Mouse (Mus musculus) induced T-regulatory cell, adult 2 months (primary cell): ENCODE measurements around the gene Faf1.
A peak's percentile ranks its signal among the peaks of the same experiment; 100 is the strongest.

Experiments
- DNase-seq: peaks from one replicate; pipeline ENCODE4 v3.0.0-alpha.2; 2012; ENCODE audit warnings: low read depth

Gene Faf1

DNA sequence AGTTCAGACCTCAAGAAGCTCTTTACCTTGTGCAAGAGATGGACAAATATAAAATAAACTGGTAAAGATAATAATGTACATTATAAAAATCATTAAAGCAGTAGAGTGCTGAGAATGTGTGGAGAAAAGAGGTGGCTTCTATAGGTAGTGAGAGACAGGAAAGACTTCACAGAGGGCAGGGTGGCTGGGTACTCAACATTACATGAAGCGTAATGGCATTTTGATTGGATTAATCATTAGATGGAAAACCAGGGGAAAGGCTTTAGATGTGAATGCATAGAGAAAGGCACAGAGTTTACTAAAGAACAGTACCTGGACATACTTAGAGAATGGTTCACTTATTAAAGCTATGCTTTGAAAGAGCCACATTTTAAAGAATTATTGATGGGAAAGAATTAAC, 252.7 kb downstream of the Faf1 start:
- DNase-seq, result no peak

- peak; percentile 50 for DNase-seq
Measured at GRCm38 (mm10) chr4:109930445-109930844, 254.1 kb downstream of the Faf1 start.

DNA sequence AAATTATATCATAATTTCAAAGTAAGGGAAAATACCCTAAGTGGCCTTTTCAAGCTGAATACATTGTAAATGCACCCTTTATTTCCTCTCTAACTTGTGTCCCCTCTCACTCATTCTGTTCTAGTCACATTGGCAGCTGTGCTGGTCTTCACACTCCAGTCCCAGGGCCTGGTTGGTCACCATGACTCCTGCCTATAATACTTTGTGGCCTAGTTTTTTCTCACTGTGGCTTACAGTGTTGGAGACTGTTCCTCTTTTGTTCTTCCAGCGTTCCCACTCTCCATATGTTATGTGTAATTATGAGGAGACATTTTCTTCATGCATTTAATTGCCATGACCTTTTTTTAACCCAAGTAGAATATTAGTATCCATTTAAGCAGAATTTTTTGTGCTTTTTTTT, 254.5 kb downstream of the Faf1 start:
- DNase-seq, result no peak

DNA sequence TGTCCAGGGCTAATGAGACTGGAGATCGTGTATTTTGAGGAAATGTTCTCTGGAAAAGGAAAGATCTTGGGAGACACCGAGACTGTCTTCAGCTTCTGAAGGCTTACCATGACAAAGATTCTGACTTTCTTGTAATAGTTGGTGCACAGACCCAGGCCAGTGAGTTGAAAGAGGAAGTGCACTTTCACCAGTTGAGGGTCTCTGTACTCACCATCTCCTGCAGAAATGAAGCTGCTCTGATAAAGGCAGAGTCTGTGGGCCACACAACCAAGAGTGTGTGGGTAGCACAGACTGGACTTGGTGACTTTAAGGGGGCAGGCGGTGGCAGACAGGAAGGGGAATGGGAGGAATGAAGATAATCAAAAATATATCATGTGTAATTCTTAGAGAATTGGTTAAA, 260.2 kb downstream of the Faf1 start:
- DNase-seq, result no peak

GRCm38 (mm10) chr4:109939291-109939690, 262.9 kb downstream of the Faf1 start:
- DNase-seq, result no peak

GRCm38 (mm10) chr4:109945554-109945953, 269.2 kb downstream of the Faf1 start:
- no peak for DNase-seq

DNA sequence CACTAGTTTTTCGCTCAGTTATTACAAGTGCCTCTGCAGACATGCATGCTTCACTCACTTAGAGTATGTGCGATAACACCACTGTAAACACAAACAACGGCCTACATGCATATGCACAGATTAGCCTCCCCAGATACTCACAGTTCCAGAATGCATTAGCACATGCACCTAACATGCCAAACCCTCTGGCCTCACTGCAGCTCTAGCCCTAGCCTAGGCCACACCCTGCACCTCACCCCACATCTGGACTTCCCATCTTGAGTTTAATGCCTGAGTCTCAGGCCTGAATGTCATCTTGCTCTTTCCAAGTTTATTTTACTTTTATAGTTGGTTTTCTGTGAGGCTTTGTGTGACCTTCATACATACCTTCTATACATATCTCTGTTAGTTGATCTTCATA, 272.9 kb downstream of the Faf1 start:
- no peak for DNase-seq

DNA sequence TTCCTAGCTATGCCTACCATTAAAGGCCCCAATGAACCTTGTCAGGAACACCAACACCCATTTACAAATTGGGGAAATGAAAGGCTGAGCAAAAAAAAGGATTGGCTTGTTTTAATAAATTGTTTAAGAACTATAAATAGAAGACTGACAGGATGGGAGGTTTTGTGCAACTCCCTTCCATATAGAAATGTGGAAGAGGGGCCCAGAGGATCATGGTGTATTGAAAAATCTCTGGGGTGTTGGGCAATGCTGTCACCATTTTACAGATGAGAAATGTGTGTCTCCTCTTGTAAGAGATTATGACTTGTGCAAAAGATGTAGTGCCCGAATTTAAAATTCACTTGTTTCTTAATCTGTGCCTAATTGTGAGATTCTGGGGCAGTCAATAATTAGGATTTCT, 277.1 kb downstream of the Faf1 start:
- no peak for DNase-seq

DNA sequence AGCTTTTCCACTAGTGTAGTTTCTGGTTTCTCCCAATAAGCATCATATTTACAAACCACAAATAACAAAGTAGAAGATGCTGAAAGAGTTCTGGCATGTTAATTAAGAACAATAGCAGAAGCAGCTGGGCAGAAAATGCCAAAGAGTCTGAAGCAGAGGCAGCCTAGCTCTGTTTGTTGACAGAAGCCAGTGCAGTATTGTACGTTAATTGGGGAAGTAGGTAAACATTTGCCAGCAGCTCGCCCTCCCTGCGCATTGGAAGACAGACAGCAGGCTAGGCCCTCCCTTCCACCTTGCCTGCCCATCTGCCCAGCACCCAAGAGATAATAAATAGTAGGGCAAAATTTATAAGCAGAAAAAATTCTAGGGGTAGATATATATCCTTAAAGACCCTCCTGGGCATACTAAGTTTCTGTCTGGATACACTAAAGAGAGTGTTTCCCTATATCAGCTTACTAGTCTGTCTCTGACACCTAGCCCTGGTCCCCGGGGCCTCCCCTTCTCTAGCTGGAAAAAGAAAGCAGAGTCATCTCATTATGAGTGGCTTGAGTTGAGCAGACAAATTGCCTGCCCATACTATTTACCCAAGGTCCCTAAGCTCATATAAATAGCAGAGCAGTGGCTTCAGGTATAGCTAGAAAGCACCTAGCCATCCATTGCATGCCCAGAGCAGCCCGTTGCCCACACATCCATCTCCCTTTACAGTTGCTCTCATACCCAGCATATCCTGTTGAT, 284.0 kb downstream of the Faf1 start:
- DNase-seq, result no peak

DNA sequence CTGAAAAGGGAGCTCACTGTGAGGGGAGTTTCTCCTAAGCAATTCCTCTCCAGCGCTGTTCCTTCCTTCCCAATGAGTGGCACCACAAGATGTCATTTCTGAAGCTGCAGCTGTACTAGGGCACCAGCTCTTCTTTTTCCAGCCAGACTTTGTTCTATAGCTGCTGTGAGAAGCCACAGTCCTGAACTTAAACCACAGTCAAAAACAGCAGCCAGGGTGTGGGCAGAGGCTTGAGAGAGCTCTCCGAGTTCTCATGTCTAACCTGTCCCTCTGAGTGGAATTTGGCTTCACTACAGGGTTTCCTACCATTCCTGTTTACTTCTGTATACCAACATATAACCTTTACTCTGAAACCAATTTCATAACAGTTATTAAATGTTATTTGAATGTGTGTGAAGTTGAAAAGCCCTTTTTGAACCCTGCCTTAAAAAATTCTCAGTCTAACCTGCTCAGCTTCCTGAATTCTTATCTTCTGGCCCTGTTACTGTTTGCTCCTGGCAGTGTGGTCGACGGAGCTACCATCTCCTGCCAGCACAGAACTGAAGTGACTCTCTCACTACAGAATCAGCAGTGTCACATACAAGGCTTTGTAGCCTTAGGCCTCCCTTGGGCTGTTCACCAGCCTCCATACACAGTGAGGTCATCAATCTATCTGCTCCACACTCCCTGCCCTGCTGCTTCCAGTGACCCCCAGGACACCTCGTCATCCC, 287.3 kb downstream of the Faf1 start:
- no peak for DNase-seq

- DNase-seq, result no peak
Measured at GRCm38 (mm10) chr4:109969561-109969960, 293.2 kb downstream of the Faf1 start.

GRCm38 (mm10) chr4:109973991-109974654, 297.7 kb downstream of the Faf1 start:
- no peak for DNase-seq

DNA sequence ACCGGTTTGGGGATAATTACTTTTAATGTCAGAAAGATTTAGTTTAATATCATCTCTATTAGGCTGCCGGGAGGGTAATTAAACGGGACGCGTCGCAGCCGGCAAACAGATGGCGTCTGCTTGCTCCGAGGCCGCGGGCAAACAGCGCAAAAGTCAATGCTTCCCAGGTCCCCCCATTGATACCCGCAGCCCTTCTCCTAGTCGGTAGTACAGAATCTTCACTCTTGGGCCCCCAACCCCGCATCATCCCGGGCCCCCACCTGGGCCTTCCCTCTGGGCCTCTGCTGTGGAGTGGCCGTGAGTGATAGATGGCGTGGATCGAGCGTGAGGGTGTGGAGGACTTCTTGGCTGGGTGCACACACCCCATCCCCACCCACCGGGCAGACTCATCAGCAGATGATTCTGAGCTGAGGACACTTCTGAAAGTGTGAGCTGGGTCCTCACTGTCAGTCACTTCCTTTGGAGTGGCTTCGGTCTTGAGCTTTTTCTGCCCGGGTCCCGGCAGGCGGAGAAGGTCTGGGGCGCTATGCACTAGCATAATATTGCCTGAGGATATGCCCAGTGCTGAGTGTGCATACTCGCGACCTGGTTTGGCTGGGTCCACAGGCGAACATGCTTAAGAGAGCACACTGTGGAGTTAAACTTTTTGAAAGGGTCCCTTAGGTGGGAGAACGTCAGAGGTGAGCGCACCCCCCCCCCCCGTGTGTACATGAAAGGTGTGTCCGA, 298.4 kb downstream of the Faf1 start:
- DNase-seq, result no peak

- DNase-seq, result no peak
Measured at GRCm38 (mm10) chr4:109975381-109976240, 299.2 kb downstream of the Faf1 start.

GRCm38 (mm10) chr4:109976273-109977147, 300.1 kb downstream of the Faf1 start:
- no peak for DNase-seq

GRCm38 (mm10) chr4:109977148-109978067, 301.0 kb downstream of the Faf1 start, which contains the start of gene Dmrta2:
Dmrta2 (plus strand) TSS chr4:109978053.
- DNase-seq, result peak; percentile 26

DNA sequence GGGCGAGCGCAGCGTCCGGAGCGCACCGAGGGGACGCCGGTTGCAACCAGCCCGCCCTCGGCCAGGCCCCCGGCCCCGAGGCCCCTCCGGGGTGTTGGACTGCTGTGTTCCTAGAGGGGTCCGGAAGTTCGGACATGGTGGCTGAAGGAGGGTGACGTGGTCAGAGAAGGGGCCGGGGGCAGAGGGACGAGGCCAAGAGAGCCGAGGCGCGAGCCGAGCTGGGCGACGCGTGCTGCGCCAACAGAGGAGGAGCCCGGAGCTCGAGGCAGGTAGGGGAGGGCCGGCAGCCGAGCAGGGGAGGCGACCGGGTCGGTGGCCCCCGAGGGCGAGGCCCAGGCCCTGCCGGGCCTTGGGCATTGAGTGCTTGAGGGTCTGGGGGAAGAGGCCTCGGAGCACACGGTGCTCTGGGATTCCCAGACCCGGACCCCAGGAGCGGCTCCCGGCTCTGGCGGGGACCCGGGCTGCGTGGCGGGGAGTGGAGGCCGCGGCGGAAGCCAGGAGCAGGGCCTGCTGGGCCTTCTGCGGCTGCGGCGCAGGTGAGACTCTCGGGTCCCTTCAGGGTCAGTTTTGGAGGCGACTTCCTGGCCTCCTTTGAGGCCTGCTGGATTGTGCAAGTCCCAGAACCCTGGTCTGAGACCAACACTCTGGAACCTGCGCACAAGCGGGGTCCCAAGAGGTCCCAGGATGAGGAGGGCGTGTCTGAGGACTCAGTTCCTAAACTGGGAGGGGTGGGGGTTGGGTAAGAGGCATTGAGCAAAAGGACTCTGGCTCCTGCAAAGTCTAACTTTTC, 301.9 kb downstream of the Faf1 start:
- no peak for DNase-seq

DNA sequence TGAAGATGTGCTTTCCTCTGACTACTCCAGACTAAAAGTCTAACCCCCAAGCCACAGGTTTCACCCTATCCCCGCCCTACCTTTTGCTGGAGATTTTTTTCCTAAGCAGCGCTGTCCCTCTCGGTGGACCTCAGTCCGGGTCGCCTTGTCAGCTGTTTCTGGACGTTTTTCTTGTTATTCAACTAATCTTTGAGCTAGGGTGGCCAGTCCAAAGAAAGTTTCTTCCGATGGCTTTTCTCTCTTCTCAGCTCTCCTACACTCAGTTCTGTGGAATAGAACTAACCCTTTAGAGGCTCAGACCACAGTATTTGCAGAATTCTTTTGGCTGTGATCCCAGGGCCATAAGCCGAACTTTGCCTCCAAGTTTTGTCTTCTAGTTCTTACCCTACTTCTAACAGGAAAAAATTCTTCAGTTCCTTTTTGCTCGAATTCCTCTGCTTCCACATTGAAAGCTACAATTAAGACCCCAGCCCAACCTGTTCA, 302.5 kb downstream of the Faf1 start:
- DNase-seq, result no peak
